Mouse (Mus musculus) liver, embryonic 11.5 days (tissue): Measurements from ENCODE around the gene Phf14. TPM values are rescaled to one million over a fixed set of nuclear protein-coding genes. Genes with fewer than 3 reads are reported as not detected.

Source experiments
- ATAC-seq: fragments of 200-750 bp; cut with Nextera tagmentation; replicated peaks from 2 replicates; pipeline ENCODE4 v1.8.0; 2017; ENCODE audit warnings: moderate number of reproducible peaks, mild to moderate bottlenecking, moderate TSS enrichment, moderate library complexity; ENCODE audit not compliant: low FRiP score
- DNase-seq: peaks from one replicate; pipeline ENCODE4 v3.0.0-alpha.2; 2017; ENCODE audit warnings: low spot score
- H3K27ac ChIP-seq: fragments of 300-500 bp; sonication (generic); 2 replicates; pipeline ENCODE4 v1.5.1; 2014; ENCODE audit warnings: mild to moderate bottlenecking, low read depth, low read length, control low read depth
- H3K27me3 ChIP-seq: fragments of 300-500 bp; sonication (generic); replicated peaks from 2 replicates; pipeline ENCODE4 v1.6.1; 2014; ENCODE audit warnings: low read length, mixed read lengths; ENCODE audit not compliant: control insufficient read depth, insufficient read depth
- H3K36me3 ChIP-seq: fragments of 300-500 bp; sonication (generic); 2 replicates; pipeline ENCODE4 v1.6.1; 2014; ENCODE audit warnings: mild to moderate bottlenecking, low read length, moderate library complexity, mixed read lengths; ENCODE audit not compliant: control insufficient read depth, insufficient read depth
- H3K4me1 ChIP-seq: fragments of 300-500 bp; sonication (generic); replicated peaks from 2 replicates; pipeline ENCODE4 v1.6.1; 2014; ENCODE audit warnings: low read length, mixed read lengths; ENCODE audit not compliant: control insufficient read depth, insufficient read depth
- H3K4me2 ChIP-seq: fragments of 300-500 bp; sonication (generic); 2 replicates; pipeline ENCODE4 v1.6.1; 2014; ENCODE audit warnings: mild to moderate bottlenecking, control low read depth, moderate library complexity
- H3K4me3 ChIP-seq: fragments of 300-500 bp; sonication (generic); 2 replicates; pipeline ENCODE4 v1.5.1; 2014; ENCODE audit warnings: low read depth, low read length, control low read depth
- H3K9ac ChIP-seq: fragments of 300-500 bp; sonication (generic); 2 replicates; pipeline ENCODE4 v1.6.1; 2014; ENCODE audit warnings: low read depth, low read length, control low read depth
- H3K9me3 ChIP-seq: fragments of 300-500 bp; sonication (generic); 2 replicates; pipeline ENCODE4 v1.6.1; 2016; ENCODE audit warnings: low read length, inconsistent platforms, mixed read lengths; ENCODE audit not compliant: control insufficient read depth
- WGBS: fragments of 180-500 bp; shearing (Covaris S2); extraction: QIAGEN DNeasy Blood & Tissue Kit; methylation state at CpG from one replicate; pipeline ENCODE4 v1.1.7; 2014; 5-methylcytosine and 5-hydroxymethylcytosine counted together
- polyA plus RNA-seq: library from polyadenylated mRNA; unstranded; fragments of >200 nt; fragmentation: Nextera tagmentation; extraction: Ambion mirVana; gene quantifications from 2 replicates; pipeline ENCODE4 v1.2.1, GENCODE M21; 2014

The Phf14 gene
- polyA plus RNA-seq, 1 experiment from 2014 or later, result 46.5 TPM

- H3K9ac ChIP-seq, result no peak overlapping the region
- no peak for ATAC-seq
- H3K9me3 ChIP-seq, result no peaks in the 10 kb centered on the region
- no peaks in the 10 kb centered on the region for H3K36me3 ChIP-seq
- no peaks in the 10 kb centered on the region for H3K27me3 ChIP-seq
- H3K27ac ChIP-seq, result no peak overlapping the region
- no peaks in the 10 kb centered on the region for H3K4me1 ChIP-seq
- WGBS, result 73% methylated on average over 6 of the region's 6 CpGs
- no peak for DNase-seq
- H3K4me2 ChIP-seq, result no peak overlapping the region
- no peak overlapping the region for H3K4me3 ChIP-seq
These were observed 175.1 kb downstream of the Phf14 start for GRCm38 (mm10) chr6:12082531-12083216.

- Histone ChIP-seq H3K4me2 (no peak overlapping the region), H3K27me3 (no peaks in the 10 kb centered on the region), H3K9me3 (no peaks in the 10 kb centered on the region), H3K4me1 (no peaks in the 10 kb centered on the region), H3K36me3 (no peaks in the 10 kb centered on the region), H3K27ac (no peak overlapping the region), H3K4me3 (no peak overlapping the region), H3K9ac (no peak overlapping the region)
- ATAC-seq (no peak), DNase-seq (no peak)
- WGBS, result 92% methylated on average over 5 of the region's 5 CpGs
These were observed 177.1 kb downstream of the Phf14 start for GRCm38 (mm10) chr6:12084721-12085120.

GRCm38 (mm10) chr6:12089439-12089992 lies 181.9 kb downstream of the Phf14 start:
- no peak for ATAC-seq

GRCm38 (mm10) chr6:12095716-12096115 lies 188.1 kb downstream of the Phf14 start:
- H3K36me3 ChIP-seq, result no peaks in the 10 kb centered on the region
- H3K4me3 ChIP-seq, result no peak overlapping the region
- no peak overlapping the region for H3K27ac ChIP-seq
- H3K9me3 ChIP-seq, result no peaks in the 10 kb centered on the region
- H3K4me1 ChIP-seq, result no peaks in the 10 kb centered on the region; the same call in 1 of the 2 replicates
- DNase-seq (no peak), ATAC-seq (no peak)
- no peaks in the 10 kb centered on the region for H3K27me3 ChIP-seq
- no peak overlapping the region for H3K4me2 ChIP-seq
- H3K9ac ChIP-seq, result no peak overlapping the region
- 34% methylated on average over 1 of the region's 1 CpGs for WGBS

More at GRCm38 (mm10) chr6:12089439-12089992, 181.9 kb downstream of the Phf14 start:
- no peaks in the 10 kb centered on the region for H3K36me3 ChIP-seq
- no peak overlapping the region for H3K9ac ChIP-seq
- H3K27ac ChIP-seq, result no peak overlapping the region
- no peaks in the 10 kb centered on the region for H3K27me3 ChIP-seq
- DNase-seq, result no peak
- no peaks in the 10 kb centered on the region for H3K9me3 ChIP-seq
- 72% methylated on average over 3 of the region's 3 CpGs for WGBS
- H3K4me1 ChIP-seq, result no peaks in the 10 kb centered on the region
- H3K4me3 ChIP-seq, result no peak overlapping the region
- H3K4me2 ChIP-seq, result no peak overlapping the region

GRCm38 (mm10) chr6:12097125-12097524 lies 189.5 kb downstream of the Phf14 start:
- Histone ChIP-seq H3K4me2 (peak overlapping the region; percentile 30), H3K4me1 (no peaks in the 10 kb centered on the region; the same call in 1 of the 2 replicates), H3K9ac (no peak overlapping the region), H3K27ac (no peak overlapping the region), H3K4me3 (no peak overlapping the region), H3K27me3 (no peaks in the 10 kb centered on the region), H3K9me3 (no peaks in the 10 kb centered on the region), H3K36me3 (no peaks in the 10 kb centered on the region)
- no peak for DNase-seq
- ATAC-seq, result peak; percentile 87
- 51% methylated on average over 4 of the region's 4 CpGs for WGBS

GRCm38 (mm10) chr6:12105144-12105543 lies 197.5 kb downstream of the Phf14 start:
- 55% methylated on average over 4 of the region's 4 CpGs for WGBS

GRCm38 (mm10) chr6:12107326-12107725 lies 199.7 kb downstream of the Phf14 start:
- WGBS, result 51% methylated on average over 10 of the region's 10 CpGs
- no peak overlapping the region for H3K4me3 ChIP-seq
- no peak overlapping the region for H3K27ac ChIP-seq
- H3K36me3 ChIP-seq, result no peaks in the 10 kb centered on the region
- DNase-seq (no peak), ATAC-seq (no peak)
- no peaks in the 10 kb centered on the region for H3K4me1 ChIP-seq
- H3K27me3 ChIP-seq, result no peaks in the 10 kb centered on the region
- no peak overlapping the region for H3K9ac ChIP-seq
- no peak overlapping the region for H3K4me2 ChIP-seq
- H3K9me3 ChIP-seq, result no peaks in the 10 kb centered on the region

More at GRCm38 (mm10) chr6:12105144-12105543, 197.5 kb downstream of the Phf14 start:
- Histone ChIP-seq H3K9me3 (no peaks in the 10 kb centered on the region), H3K27me3 (no peaks in the 10 kb centered on the region), H3K27ac (no peak overlapping the region), H3K4me1 (no peaks in the 10 kb centered on the region), H3K4me2 (no peak overlapping the region), H3K36me3 (no peaks in the 10 kb centered on the region), H3K4me3 (no peak overlapping the region), H3K9ac (no peak overlapping the region)
- DNase-seq, result no peak
- no peak for ATAC-seq

- Histone ChIP-seq H3K27me3 (no peaks in the 10 kb centered on the region), H3K4me3 (no peak overlapping the region), H3K27ac (no peak overlapping the region), H3K36me3 (no peaks in the 10 kb centered on the region), H3K4me2 (no peak overlapping the region), H3K4me1 (no peaks in the 10 kb centered on the region), H3K9me3 (no peaks in the 10 kb centered on the region), H3K9ac (no peak overlapping the region)
- no peak for ATAC-seq
- WGBS, result 25% methylated on average over 8 of the region's 8 CpGs
- DNase-seq, result no peak
These were observed 200.2 kb downstream of the Phf14 start for GRCm38 (mm10) chr6:12107786-12108185.
